Mouse (Mus musculus) frontal cortex, adult (tissue): ENCODE measurements around the gene Crabp2.
A peak's percentile ranks its signal among the peaks of the same experiment; 100 is the strongest.

Experiments used
- ATAC-seq: cut with Nextera tagmentation; 2 replicates; pipeline ENCODE4 v1.9.2; 2017; ENCODE audit warnings: mild to moderate bottlenecking, moderate library complexity, mixed read lengths; ENCODE audit not compliant: low TSS enrichment

Crabp2 gene

GRCm38 (mm10) chr3:87958476-87958875, 10.0 kb downstream of the Crabp2 start:
- ATAC-seq: no peak

- no peak for ATAC-seq
Observed at GRCm38 (mm10) chr3:87958967-87959366, 10.5 kb downstream of the Crabp2 start.

GRCm38 (mm10) chr3:87959371-87959770, 10.9 kb downstream of the Crabp2 start:
- ATAC-seq: no peak

DNA sequence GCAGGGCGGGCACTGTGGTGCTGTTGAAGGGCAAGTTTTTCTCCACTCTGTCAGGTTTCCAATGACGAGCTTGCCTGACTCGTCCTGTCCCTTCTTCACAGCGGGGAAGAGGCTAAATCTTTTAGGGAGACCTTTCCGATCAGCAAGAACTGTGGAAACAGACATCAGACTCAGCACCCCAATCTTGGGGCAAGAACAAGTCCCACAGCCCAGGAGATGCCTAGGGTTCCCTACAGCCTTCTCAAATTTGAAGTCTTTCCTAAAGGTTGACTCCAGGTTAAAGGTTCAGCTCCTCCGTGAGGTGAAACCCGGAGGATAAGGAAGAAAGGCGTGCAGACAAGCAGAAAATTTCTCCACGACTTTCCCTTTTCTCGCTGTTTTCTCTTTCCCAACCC, 11.7 kb downstream of the Crabp2 start:
- ATAC-seq: no peak

GRCm38 (mm10) chr3:87960586-87961191, 12.2 kb downstream of the Crabp2 start:
- peak; percentile 99 for ATAC-seq

DNA sequence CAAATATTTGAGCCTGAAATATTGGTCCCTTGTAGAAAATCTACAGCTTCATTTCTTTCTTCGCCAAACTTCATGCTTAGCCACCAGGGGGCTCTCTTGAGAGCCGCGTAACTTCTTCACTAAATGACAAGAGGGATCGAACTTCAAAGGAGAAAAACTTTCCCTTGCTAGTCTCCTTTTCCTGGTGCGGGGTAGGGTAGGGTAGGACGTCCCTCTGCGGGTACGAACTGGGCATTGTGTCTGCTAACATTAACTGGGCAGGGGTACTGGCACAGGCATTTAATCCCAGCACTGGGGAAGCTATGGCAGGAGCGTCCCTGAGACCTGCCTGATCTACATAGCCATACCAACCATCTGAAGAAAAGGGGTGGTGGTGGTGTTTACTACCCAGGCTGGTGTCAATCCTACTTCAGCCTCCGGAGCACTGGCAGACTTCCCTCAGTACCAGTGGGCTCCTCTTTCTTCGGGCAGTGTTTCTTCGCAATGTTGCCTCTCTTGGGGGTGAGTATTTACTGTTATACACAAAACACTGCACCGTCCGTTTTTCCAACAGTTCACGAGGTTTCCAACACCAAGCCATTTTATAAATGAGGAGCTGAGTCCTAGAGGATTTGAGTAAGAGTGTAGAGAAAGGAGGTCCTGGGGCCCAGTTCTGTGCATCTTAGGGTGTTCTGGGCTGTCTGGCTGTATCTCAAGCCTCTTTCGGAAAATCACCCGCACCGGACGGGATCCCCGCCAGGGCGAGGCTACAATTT, 21.9 kb downstream of the Crabp2 start:
- 0 out of 2 replicates have a peak, but pooled peaks have one; percentile 32 for ATAC-seq

DNA sequence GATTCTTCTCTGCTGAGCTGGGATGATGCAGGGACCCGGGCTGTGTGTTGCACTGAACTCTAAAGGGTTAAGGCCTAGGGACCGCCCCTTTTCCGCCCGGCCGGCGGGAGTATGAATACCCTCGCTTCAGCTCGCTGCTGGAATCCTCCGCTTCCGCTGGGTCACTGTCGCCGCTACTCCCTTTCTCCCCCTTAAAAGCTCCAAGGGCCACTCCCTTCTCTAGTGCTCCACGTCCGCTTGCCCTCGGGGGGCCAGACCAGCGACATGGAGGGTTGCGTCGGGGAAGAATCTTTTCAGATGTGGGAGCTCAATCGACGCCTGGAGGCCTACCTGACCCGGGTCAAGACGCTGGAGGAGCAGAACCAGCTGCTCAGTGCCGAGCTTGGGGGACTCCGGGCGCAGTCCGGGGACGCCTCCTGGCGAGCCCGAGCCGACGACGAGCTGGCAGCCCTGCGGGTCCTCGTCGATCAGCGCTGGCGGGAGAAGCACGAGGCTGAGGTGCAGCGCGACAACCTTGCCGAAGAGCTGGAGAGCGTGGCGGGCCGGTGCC, 22.5 kb downstream of the Crabp2 start, which contains the start of gene Nes:
Gene Nes (plus strand): TSS at position 140 of the 550 bp plus-strand sequence.
- ATAC-seq: no peak

DNA sequence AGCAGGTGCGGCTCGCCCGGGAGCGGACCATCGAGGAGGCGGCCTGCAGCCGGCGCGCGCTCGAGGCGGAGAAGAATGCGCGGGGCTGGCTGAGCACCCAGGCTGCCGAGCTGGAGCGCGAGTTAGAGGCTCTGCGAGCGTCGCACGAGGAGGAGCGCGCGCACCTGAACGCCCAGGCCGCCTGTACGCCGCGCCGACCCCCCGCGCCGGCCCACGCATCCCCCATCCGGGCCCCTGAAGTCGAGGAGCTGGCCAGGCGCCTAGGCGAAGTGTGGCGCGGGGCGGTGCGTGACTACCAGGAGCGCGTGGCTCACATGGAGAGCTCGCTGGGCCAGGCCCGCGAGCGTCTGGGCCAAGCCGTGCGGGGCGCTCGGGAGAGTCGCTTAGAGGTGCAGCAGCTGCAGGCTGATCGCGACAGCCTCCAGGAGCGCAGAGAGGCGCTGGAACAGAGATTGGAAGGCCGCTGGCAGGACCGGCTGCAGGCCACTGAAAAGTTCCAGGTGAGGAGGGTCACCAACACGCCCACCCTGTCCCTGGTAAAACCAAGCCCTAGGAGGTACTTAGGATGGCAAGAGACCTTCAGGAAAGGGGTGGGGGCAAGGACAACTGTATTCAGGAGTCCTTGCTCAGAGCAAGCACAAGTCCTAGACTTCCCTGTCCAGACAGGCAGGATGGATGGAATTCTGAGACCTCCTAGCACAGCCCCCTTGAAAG, 23.2 kb downstream of the Crabp2 start:
- ATAC-seq: peak; percentile 66; the same call in 1 of the 2 replicates

DNA sequence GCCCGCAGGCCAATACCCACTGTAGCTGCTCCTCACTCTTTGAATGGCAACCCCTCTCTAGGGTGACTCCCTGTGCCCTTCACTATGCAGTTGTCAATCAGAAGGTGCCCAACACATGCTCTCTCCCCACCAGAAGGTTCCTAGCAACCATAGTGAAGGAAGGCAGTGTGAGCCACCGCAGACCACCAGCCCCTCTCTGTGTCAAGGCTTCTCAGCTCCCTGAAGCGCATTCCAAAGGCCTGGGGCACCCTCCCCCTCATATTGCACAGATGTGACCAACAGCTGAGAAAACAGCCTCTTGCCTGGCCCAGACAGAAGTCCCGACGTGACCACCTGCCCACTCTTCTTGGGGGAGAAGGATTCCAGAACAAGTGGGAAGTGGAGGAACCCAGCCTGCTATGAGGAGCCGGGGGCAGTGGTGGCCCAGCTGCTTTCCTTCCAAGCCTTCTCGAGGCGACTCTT, 23.8 kb downstream of the Crabp2 start:
- no peak for ATAC-seq

DNA sequence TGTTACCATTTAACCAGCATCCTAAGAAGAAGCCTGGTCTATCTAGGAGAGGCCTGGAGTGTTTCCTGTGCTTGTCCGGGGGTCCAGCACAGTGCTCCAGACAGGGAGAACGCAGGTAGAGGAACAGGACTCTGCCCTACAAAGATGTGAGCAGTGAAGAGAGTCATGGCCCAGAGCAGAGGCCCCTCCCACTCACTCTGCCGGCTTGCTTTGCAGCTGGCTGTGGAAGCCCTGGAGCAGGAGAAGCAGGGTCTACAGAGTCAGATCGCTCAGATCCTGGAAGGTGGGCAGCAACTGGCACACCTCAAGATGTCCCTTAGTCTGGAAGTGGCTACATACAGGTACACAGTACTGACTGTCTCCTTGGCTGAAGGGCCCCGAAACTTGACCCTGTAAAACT, 24.3 kb downstream of the Crabp2 start:
- ATAC-seq: no peak

DNA sequence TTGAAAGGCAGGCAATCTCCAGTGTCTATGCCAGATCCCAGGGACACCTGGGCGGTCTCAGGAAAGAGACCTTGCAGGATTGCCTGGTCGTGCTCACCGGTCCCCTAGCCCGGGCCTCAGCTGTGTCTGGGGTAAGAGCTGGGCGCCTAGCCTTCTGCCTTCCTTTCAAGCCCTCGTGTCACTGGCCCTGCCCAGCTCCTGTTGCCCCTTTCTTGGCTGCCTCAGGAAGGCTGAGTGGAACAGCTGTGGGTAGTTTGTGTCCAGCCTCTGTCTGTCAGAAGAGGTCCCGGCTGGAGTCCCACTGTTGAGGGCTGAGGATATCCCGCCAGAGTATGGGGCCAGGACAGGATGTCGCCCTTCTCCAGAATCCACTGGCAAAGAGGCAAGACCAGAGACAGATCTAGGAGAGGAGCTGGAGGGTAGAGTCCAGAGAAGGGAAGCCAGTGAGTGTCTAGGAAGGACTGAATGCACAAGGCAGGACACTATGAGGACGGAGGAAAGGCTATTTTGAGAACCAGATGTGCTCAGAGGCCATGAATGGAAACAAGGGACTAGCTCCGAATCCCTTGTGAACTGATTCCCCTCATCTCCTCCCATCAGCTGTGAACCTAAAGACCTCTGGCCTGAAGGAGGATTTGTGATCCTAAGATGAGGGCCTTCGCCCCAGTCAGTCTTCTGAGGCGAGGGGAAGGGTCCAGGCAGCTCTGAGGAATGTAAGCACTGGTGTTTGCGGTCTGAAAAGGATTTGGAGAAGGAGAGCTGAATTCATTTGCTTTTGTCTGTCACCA, 25.3 kb downstream of the Crabp2 start:
- no peak for ATAC-seq

- ATAC-seq: no peak
Observed at GRCm38 (mm10) chr3:87974381-87974987, 26.0 kb downstream of the Crabp2 start.

DNA sequence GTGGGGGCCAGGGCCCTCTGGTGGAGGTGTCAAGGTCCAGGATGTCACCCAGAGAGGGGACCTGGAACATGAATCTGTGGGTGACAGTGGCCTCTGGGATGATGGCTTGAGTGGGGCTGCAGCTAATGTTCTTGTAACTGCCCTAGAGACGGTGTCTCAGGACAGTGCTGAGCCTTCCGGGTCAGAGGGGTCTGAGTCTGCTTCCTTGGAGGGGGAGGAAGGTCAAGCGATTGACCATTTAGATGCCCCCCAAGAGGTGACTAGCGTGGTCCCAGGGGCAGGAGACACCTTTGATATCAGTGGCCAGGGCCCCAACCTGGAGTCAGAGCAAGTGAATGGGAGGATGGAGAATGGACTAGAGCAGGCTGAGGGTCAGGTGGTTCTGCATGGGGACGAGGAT, 31.0 kb downstream of the Crabp2 start:
- no peak for ATAC-seq

- ATAC-seq: no peak
Observed at GRCm38 (mm10) chr3:87980085-87980484, 31.6 kb downstream of the Crabp2 start.

DNA sequence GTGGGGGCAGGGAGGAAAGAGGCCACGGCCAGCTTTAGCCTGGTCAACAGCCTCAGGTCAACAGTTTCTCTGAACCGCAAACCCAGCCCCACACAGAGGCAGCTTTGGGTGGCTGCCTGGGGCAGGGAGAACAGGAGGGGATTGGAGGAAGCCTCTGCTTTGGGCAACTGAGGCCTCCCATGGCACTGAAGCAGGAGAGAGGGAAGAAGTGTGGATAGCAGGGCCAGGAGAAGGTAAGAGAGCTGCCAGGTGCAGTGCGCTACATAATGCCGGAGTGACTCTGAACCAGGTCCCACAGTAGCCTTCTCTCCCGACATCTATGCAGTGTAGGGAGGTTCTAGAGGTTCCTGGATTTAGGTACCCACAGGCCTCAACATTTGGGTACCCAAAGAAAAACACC, 32.3 kb downstream of the Crabp2 start:
- no peak for ATAC-seq

DNA sequence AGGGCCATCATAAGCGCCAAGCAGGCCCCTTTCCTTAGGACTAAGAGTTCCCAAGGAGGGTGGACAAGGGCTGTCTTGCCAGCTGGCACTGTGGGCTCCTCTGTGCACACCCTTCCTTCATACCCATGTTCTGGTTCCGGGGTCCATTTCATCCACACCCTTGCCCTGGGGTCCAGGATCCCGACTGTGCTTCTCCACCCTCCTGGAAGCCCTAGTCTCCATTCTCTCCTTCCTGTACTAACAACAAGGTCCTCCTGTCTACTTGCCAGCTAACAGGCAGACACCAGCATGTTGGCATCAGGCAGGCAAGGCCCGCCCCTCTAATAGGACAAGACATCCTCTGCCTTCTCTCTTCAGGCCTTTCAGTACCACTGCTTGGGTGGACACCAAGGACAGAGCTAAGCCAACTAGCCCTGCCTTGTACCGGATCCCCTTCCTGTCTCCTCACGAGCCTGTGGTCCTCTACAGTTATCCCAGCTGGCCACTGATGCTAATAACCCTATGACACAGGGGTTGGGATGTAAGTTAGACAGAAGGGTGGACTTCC, 32.8 kb downstream of the Crabp2 start:
- no peak for ATAC-seq

DNA sequence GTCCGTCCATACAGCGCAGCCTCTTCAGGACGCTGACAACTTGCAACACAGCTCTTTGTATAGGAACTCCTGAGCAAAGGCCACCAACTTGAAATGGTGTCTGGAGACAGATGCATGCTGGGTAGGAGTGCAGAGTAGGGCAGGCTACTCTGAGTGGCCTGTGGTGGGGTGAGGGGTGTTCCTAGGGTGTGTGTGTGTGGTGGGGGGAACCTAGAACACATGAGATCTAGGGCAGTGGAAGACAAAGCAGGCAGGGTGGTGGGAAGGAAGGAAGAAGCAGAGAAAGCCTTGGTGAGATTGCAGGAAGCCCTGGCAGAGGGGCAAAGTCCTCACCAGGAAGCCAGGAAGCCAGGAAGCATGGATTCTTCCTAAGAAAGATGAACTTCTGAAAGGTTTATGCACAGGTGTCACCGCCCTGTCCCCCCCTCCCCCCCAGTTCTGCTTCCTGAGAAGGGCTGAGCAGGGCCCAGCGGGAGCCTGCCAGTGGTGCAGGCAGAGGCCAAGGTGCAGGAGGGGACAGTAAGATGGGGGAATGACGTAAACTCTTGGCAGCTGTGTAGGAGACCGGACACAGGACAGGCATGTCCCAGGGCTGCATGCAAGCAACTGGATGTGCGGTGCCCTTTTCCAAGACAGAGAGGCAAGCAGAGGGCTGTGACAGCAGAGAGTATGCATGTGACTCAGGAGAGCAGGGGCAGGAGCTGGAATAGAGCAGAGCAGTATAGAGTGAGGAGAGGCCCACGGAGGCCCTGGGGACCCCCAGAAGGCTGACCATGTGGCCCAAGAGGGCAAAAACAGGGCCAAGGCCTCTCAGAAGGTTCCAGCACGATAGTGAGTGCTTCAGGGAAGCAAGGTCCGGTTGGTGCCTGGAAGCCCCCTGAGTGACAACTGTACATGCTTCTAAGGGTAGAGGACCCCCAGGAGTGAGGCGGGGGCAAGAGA, 33.7 kb downstream of the Crabp2 start:
- no peak for ATAC-seq

- ATAC-seq: no peak
Observed at GRCm38 (mm10) chr3:87982836-87983601, 34.6 kb downstream of the Crabp2 start.

DNA sequence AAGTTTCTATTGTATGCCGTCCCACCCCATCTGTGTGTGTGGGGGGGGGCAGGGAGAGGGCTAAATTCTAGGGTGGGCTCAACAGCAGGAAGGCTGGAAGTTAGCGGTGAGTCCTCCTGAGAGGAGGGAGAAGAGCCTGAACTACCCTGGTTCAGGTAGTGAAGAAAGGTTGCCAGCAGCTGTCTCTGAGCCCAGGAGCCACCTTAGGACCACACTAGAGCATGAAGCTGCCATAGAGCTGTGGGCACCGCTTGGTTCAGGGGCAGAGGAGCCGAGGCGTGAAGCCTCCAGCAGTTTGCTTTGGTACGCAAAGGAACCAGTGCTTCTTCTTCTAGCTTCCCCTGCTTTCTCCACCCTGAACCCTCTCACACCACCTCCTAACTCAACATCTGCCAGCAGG, 35.2 kb downstream of the Crabp2 start:
- no peak for ATAC-seq
